Mouse (Mus musculus): ENCODE measurements at regions not wholly inside any gene's neighbourhood (a gene's known extent, or its start where the extent isn't known, plus 50 kb on each side); places are given as distances from the start of the nearest gene placed in this dataset.
A peak's percentile ranks its signal among the peaks of the same experiment; 100 is the strongest.
"Not testable (repeated sequence)": the region's sequence is repeated elsewhere in the genome, so short reads cannot be mapped to it uniquely, and the experiment has no call there.

DNA sequence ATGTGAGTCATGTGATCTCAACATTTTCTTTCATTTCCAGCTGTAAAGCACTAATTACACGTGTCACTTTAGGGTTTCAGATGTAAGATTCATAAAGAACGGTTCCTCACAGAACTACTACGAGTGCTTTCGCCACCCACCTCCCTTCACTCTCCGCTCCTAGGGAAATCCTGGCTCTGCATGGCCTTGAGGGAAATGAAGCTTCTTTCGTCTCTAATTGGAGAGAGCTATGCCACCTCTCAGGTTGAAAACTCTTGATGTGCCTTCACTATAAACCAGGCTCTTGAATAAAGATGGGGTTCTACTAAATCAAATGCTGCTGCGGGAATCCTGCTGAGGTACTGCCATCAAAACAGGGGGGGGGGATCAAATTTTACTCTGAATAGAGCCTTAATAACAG is 686.0 kb upstream of the Hs3st1 start:
- no peak for DNase-seq (ENCODE audit: low spot score in 2 of 2)

DNA sequence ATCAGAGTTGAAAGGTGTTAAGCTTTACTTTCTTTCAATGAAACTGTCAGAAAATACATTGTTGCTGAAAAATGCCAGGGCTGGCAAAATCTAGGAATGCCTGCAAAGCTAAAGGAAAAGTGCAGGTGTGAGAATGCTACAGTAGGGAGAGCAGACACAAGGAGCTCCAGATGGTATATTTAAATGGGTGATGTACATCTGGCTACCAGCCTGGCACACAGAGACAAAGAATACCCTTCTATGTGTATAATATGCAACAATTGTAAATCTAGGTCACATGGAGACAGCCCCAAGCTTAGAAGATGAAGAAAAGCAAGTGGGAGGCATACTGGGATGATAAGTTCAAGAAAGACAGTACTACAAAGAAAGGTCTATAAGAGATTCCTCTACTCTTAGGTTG is 647.4 kb upstream of the Hs3st1 start:
- peak in 1 of 2 experiments; percentile 7 for DNase-seq (ENCODE audit: low spot score in 2 of 2)

DNA sequence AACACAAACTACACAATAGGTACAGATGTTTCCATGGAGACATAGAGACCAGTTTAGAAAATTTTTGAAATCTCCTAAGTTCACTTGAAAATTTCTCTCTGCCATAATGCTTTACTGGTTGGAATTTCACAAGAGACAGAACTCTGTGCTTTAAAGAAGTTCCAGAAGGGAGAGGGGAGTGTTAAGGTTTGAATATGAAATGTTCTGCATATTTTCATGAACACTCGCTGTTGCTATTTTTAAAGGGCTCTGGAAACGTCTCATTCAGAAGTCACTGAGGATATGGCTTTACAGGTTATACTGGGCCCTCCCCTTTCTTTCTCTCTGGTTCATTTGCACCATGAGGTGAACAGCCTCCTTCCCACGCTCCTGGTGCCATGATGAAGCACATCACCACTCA is 639.5 kb upstream of the Hs3st1 start:
- no peak for DNase-seq (ENCODE audit: low spot score in 2 of 2)

DNA sequence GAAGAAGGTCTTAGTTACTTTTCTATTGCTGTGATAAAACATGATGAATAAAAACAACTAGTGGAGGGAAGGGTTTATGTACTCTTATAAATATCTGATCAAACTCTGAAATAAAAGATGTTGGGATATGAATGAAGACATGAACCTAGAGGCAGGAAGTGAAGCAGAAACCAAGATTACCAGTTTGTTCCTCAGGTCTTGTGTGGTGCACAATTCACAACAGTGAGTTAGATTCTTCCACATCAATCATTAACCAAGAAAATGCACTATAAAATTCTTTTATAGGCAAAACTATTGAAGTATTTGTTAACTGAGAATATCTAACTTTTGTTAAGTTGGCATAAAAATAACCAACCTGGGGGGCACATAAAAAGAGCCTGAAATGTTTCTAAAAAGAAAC is 634.3 kb upstream of the Hs3st1 start:
- no peak for DNase-seq (ENCODE audit: low spot score in 2 of 2)

DNA sequence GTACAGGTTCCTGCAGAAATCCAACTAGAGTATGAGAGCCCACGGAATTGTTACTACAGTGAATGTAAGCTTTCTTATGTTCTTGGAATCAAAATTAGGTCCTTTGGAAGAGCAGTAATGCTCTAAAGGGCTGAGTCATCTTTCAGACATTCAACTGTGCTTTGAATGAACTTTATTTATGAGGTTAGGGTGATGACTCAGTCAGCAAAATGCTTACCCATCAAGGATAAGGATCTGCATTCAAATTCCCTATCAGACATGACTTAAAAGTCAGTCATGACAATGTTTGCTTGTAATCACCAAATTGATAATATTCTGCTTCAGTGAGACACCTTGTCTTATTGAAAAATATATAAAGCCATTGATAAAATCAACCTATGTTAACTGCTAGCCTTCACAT is 611.7 kb upstream of the Hs3st1 start:
- no peak for DNase-seq (ENCODE audit: low spot score in 2 of 2)

DNA sequence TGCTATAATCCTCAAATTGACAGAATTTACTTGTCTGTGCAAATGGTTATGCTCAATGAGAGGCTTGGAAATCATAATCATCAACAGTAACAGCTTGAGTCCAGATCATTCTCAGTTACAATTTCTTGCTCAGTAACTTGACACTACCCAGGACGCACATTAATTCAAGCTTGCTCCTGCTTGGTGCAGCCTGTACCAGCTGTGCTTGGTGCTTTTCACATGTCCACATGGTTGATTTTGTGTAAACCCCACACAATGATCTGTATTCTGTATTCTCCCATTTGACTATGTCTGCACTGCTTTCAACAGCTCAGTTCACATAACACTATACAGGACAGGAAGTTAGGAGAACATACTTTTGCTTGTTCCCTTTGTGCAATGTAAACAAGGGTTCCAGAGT is 576.0 kb upstream of the Hs3st1 start:
- DNase-seq (ENCODE audit: low spot score in 2 of 2) = no peak

DNA sequence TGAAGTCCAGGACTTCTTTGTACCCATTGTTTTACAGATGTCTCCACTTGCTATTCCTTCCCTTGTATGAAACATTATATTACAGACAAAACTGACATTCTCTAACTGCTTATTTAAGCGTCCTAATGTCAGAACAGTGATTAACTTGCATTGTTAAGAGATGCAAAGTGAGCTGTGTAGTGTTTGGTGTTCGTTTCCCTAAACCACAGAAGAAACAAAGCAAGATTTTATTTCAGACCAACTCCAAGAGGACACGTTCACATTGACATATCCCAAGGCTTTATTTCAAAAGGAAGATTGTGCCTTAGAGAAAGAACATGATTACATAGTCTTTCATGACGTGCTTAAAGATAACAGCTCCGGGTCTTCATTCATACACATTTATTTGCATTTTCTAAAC is 553.2 kb upstream of the Hs3st1 start:
- no peak for DNase-seq (ENCODE audit: low spot score in 2 of 2)

DNA sequence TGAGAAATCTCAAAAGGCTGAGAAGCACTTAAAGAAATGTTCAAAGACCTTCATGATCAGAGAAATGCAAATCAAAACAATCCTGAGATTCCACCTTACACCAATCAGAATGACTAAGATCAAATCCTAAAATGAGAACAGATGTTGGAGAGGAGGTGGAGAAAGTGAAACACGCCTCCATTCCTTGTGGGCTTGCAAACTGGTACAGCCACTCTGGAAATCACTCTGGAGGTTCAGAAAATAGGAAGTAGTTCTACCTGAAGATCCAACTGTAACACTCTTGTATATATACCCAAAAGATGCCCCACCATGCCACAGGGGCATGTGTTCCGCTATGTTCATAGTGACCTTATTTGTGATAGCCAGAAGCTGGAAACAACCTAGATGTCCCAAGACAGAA is 549.5 kb upstream of the Hs3st1 start:
- DNase-seq (ENCODE audit: low spot score in 2 of 2) = not testable (repeated sequence)

DNA sequence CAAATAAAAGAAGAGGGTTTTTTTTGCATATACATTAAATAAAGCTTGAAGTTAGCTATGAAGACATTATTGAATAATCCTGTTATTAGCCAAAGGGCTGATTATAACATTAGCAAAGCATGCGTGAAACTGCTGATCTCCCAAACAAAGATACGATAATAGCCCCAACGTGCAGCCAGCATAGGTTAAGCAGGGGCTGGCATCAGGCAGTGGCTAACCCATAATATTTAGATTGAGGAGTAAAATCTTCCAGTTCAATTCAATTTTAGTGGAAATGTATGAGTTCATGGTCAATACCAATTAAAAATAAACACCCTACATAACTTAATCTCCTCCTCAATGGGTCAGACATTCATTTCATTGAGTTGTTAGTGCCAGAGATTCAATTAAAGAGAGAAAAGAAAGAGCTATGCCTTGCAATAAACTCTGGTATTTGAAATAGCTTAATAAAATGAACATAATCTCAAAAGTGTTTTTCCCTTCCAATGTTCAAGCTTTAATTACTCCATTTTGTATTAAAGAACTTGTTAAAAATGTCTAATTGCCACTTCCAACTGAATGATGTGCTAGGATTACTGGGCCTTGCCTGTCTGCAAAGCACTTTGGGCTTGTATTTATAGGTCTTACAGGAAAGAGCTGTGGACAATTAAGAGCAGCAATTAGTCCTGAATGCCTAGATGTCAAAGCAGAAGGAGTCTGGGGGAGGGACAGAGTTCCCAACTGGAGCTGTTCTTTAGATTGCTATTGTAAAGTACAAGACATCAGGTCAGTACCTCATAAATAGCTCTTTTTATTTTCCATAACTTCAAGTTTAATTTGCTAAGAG is 539.8 kb upstream of the Hs3st1 start:
- DNase-seq (ENCODE audit: low spot score in 2 of 2) = no peak

DNA sequence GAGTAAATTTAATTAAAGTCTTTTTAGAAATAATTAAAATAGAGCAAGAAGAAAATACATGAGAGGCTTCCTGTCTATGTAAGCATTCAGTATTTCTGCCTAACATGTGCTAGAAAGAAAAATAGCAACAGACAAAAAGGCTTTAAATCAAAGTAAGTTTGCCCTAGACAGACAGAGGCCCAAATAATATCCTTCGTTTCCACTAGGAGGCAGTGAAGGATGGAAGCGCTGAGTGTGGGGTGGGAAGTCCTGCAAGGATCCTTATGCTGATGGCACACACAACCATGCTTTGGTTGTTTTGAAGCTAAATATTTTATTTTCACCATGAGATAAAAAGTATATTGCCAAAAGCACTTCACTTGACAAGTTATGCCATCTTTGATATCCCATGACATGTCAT is 527.1 kb upstream of the Hs3st1 start:
- DNase-seq (ENCODE audit: low spot score in 2 of 2) = no peak

DNA sequence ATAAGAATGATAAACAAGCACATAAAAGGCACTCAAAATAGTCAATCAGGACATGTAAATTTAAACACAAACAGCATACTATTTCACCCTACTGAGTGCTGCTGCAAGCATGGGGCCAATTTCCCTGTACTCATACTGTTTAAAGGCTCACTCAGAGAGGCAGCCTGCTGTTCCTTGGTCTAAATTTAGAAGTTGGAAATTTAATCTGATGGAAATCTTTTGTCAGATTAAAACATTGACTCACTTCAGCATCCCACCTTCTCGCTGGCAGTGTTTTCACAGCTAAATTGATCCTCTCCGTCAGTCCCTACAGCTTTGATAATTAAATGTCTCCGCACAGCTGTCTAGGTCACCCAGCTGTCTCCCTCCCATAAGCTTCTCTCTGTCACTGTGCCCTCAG is 491.4 kb upstream of the Hs3st1 start:
- DNase-seq (ENCODE audit: low spot score in 2 of 2) = peak in 1 of 2 experiments; percentile 3

Data from frontal cortex, postnatal 14 days (tissue).